Mouse (Mus musculus): ENCODE results near the gene Phf7. TPM values are rescaled to one million over a fixed set of nuclear protein-coding genes. Genes with fewer than 3 reads are reported as not detected.

Phf7 gene
- polyA plus RNA-seq, 1 experiment from 2014 or later, result 12.6 TPM

GRCm38 (mm10) chr14:31207070-31207830 is 43.9 kb downstream of the Phf7 start:
- Histone ChIP-seq H3K9ac (peak overlapping the region; percentile 94), H3K4me2 (peak overlapping the region; percentile 89), H3K36me3 (peaks cover 23% of the 10 kb centered on the region), H3K9me3 (replicated peaks) (no peaks in the 10 kb centered on the region), H3K27me3 (no peaks in the 10 kb centered on the region), H3K4me1 (peaks cover 26% of the 10 kb centered on the region), H3K27ac (peak overlapping the region; percentile 54; the same call in 1 of the 2 replicates), H3K4me3 (replicated peaks) (peak overlapping the region; percentile 83)
- ATAC-seq (replicated peaks; ENCODE audit: low FRiP score), result peak; percentile 13
- WGBS, result 84% methylated on average over 13 of the region's 13 CpGs

GRCm38 (mm10) chr14:31206472-31206981 is 44.6 kb downstream of the Phf7 start:
- Histone ChIP-seq H3K36me3 (peaks cover 30% of the 10 kb centered on the region), H3K27me3 (no peaks in the 10 kb centered on the region), H3K9me3 (replicated peaks) (no peaks in the 10 kb centered on the region), H3K27ac (peak overlapping the region; percentile 92), H3K4me2 (peak overlapping the region; percentile 89), H3K4me1 (peaks cover 26% of the 10 kb centered on the region), H3K9ac (peak overlapping the region; percentile 94), H3K4me3 (replicated peaks) (peak overlapping the region; percentile 83)
- ATAC-seq (replicated peaks; ENCODE audit: low FRiP score), result peak; percentile 84
- WGBS, result under 1% methylated on average over 42 of the region's 48 CpGs

- Histone ChIP-seq H3K4me1 (peaks cover 26% of the 10 kb centered on the region), H3K27me3 (no peaks in the 10 kb centered on the region), H3K4me3 (replicated peaks) (peak overlapping the region; percentile 83), H3K27ac (peak overlapping the region; percentile 92), H3K9ac (peak overlapping the region; percentile 94), H3K4me2 (peak overlapping the region; percentile 89), H3K9me3 (replicated peaks) (no peaks in the 10 kb centered on the region), H3K36me3 (peaks cover 37% of the 10 kb centered on the region)
- peak; percentile 67 for ATAC-seq (replicated peaks; ENCODE audit: low FRiP score)
- WGBS, result under 1% methylated on average over 39 of the region's 39 CpGs
Observed at GRCm38 (mm10) chr14:31205562-31206467, 45.3 kb downstream of the Phf7 start.

- Histone ChIP-seq H3K4me3 (replicated peaks) (peak overlapping the region; percentile 83), H3K4me2 (peak overlapping the region; percentile 89), H3K9ac (peak overlapping the region; percentile 94), H3K36me3 (peaks cover 43% of the 10 kb centered on the region), H3K27ac (peak overlapping the region; percentile 92), H3K9me3 (replicated peaks) (no peaks in the 10 kb centered on the region), H3K4me1 (peaks cover 26% of the 10 kb centered on the region), H3K27me3 (no peaks in the 10 kb centered on the region)
- 13% methylated on average over 8 of the region's 8 CpGs for WGBS
- no peak for ATAC-seq (replicated peaks; ENCODE audit: low FRiP score)
Observed at GRCm38 (mm10) chr14:31205244-31205561, 45.9 kb downstream of the Phf7 start.

- H3K9me3 ChIP-seq (replicated peaks), result no peaks in the 10 kb centered on the region
- peak overlapping the region; percentile 94 for H3K9ac ChIP-seq
- H3K27me3 ChIP-seq, result no peaks in the 10 kb centered on the region
- peaks cover 47% of the 10 kb centered on the region for H3K36me3 ChIP-seq
- peak overlapping the region; percentile 92 for H3K27ac ChIP-seq
- peaks cover 26% of the 10 kb centered on the region for H3K4me1 ChIP-seq
- H3K4me3 ChIP-seq (replicated peaks), result peak overlapping the region; percentile 83
- WGBS, result 47% methylated on average over 4 of the region's 4 CpGs
- ATAC-seq (replicated peaks; ENCODE audit: low FRiP score), result no peak
- H3K4me2 ChIP-seq, result peak overlapping the region; percentile 89
Observed at GRCm38 (mm10) chr14:31204844-31205243, 46.3 kb downstream of the Phf7 start.

GRCm38 (mm10) chr14:31200038-31200437 is 51.1 kb downstream of the Phf7 start:
- H3K27me3 ChIP-seq, result no peaks in the 10 kb centered on the region
- WGBS, result 88% methylated on average over 3 of the region's 3 CpGs
- H3K4me1 ChIP-seq, result peaks cover 22% of the 10 kb centered on the region
- H3K9me3 ChIP-seq (replicated peaks), result no peaks in the 10 kb centered on the region
- H3K27ac ChIP-seq, result no peak overlapping the region
- H3K4me2 ChIP-seq, result no peak overlapping the region
- H3K9ac ChIP-seq, result no peak overlapping the region
- H3K36me3 ChIP-seq, result peaks cover 92% of the 10 kb centered on the region
- no peak for ATAC-seq (replicated peaks; ENCODE audit: low FRiP score)
- H3K4me3 ChIP-seq (replicated peaks), result no peak overlapping the region

GRCm38 (mm10) chr14:31199599-31199998 is 51.5 kb downstream of the Phf7 start:
- no peak overlapping the region for H3K27ac ChIP-seq
- H3K4me3 ChIP-seq (replicated peaks), result no peak overlapping the region
- 94% methylated on average over 7 of the region's 7 CpGs for WGBS
- H3K4me2 ChIP-seq, result no peak overlapping the region
- H3K4me1 ChIP-seq, result peaks cover 19% of the 10 kb centered on the region
- H3K9me3 ChIP-seq (replicated peaks), result no peaks in the 10 kb centered on the region
- no peaks in the 10 kb centered on the region for H3K27me3 ChIP-seq
- ATAC-seq (replicated peaks; ENCODE audit: low FRiP score), result no peak
- no peak overlapping the region for H3K9ac ChIP-seq
- H3K36me3 ChIP-seq, result peaks cover 95% of the 10 kb centered on the region

- no peaks in the 10 kb centered on the region for H3K9me3 ChIP-seq (replicated peaks)
- H3K4me3 ChIP-seq (replicated peaks), result no peak overlapping the region
- peaks cover 96% of the 10 kb centered on the region for H3K36me3 ChIP-seq
- no peak overlapping the region for H3K4me2 ChIP-seq
- ATAC-seq (replicated peaks; ENCODE audit: low FRiP score), result no peak
- H3K9ac ChIP-seq, result no peak overlapping the region
- 67% methylated on average over 16 of the region's 16 CpGs for WGBS
- no peak overlapping the region for H3K27ac ChIP-seq
- H3K27me3 ChIP-seq, result no peaks in the 10 kb centered on the region
- H3K4me1 ChIP-seq, result peaks cover 10% of the 10 kb centered on the region
Observed at GRCm38 (mm10) chr14:31197547-31198516, 53.3 kb downstream of the Phf7 start.

GRCm38 (mm10) chr14:31195968-31196367 is 55.1 kb downstream of the Phf7 start:
- H3K4me1 ChIP-seq, result peaks cover 10% of the 10 kb centered on the region
- H3K4me3 ChIP-seq (replicated peaks), result no peak overlapping the region
- H3K4me2 ChIP-seq, result no peak overlapping the region
- H3K27me3 ChIP-seq, result no peaks in the 10 kb centered on the region
- ATAC-seq (replicated peaks; ENCODE audit: low FRiP score), result no peak
- no peak overlapping the region for H3K9ac ChIP-seq
- H3K9me3 ChIP-seq (replicated peaks), result no peaks in the 10 kb centered on the region
- peaks cover 96% of the 10 kb centered on the region for H3K36me3 ChIP-seq
- H3K27ac ChIP-seq, result no peak overlapping the region

- Histone ChIP-seq H3K27me3 (no peaks in the 10 kb centered on the region), H3K4me1 (peaks cover 10% of the 10 kb centered on the region), H3K36me3 (peaks cover 96% of the 10 kb centered on the region), H3K9ac (no peak overlapping the region), H3K4me3 (replicated peaks) (no peak overlapping the region), H3K27ac (no peak overlapping the region), H3K9me3 (replicated peaks) (no peaks in the 10 kb centered on the region), H3K4me2 (no peak overlapping the region)
- WGBS, result 96% methylated on average over 4 of the region's 4 CpGs
- no peak for ATAC-seq (replicated peaks; ENCODE audit: low FRiP score)
Observed at GRCm38 (mm10) chr14:31195521-31195920, 55.6 kb downstream of the Phf7 start.

- Histone ChIP-seq H3K4me2 (no peak overlapping the region), H3K9me3 (replicated peaks) (no peaks in the 10 kb centered on the region), H3K9ac (no peak overlapping the region), H3K27ac (no peak overlapping the region; the same call in 1 of the 2 replicates), H3K36me3 (peaks cover 96% of the 10 kb centered on the region), H3K4me1 (peaks cover 10% of the 10 kb centered on the region), H3K4me3 (replicated peaks) (no peak overlapping the region), H3K27me3 (no peaks in the 10 kb centered on the region)
- 59% methylated on average over 14 of the region's 14 CpGs for WGBS
- no peak for ATAC-seq (replicated peaks; ENCODE audit: low FRiP score)
Observed at GRCm38 (mm10) chr14:31194891-31195513, 56.1 kb downstream of the Phf7 start.

Data from kidney, embryonic 15.5 days (tissue).